Mouse (Mus musculus) adrenal gland, postnatal 4 days (tissue): Measurements from ENCODE around the gene Slc1a4. TPM values are rescaled to one million over a fixed set of nuclear protein-coding genes. Genes with fewer than 3 reads are reported as not detected.

Source experiments
- DNase-seq, 2 experiments: peaks; one replicate each; pipeline ENCODE4 v3.0.0; 2021 to 2022; ENCODE audit warnings: low spot score in 2 of 2, mixed read lengths in 2 of 2
- long read RNA-seq, 2 experiments: library from polyadenylated mRNA; stranded (forward); transcript quantifications; one replicate each; pipeline ENCODE4 v2.0.0; 2021
- total RNA-seq, 2 experiments: library from RNA; stranded (reverse); gene quantifications; 2 replicates each; pipeline ENCODE4 v1.2.3; 2021

The Slc1a4 gene
- total RNA-seq: 10 to 100 TPM in 1 of 2 experiments, 1 to 10 TPM in 1; 8.7 to 10.8 TPM
- long read RNA-seq, experiment 1, partial matches to known transcripts: 0 of 5 reads
- long read RNA-seq, experiment 1, other reads (novel, unspliced or antisense): 1 of 5 reads
- long read RNA-seq, experiment 2, transcript Slc1a4-202 (8 exons, 3,926 nt): major isoform, 9 of 11 reads
- long read RNA-seq, experiment 2, partial matches to known transcripts: 2 of 11 reads
- long read RNA-seq, experiment 2, other reads (novel, unspliced or antisense): 0 of 11 reads

- peak; percentile 65 to 83 for DNase-seq
These were observed at the start of gene Slc1a4 for GRCm38 (mm10) chr11:20332561-20333514. Gene Slc1a4, minus strand, starts transcription at chr11:20332713.

- no peak for DNase-seq
These were observed 47.6 kb upstream of the Slc1a4 start for GRCm38 (mm10) chr11:20380106-20380505.

GRCm38 (mm10) chr11:20376642-20377041 is 44.1 kb upstream of the Slc1a4 start:
- DNase-seq: no peak

GRCm38 (mm10) chr11:20372616-20373211 is 40.2 kb upstream of the Slc1a4 start:
- no peak for DNase-seq

- DNase-seq: peak in 1 of 2 experiments; percentile 17
These were observed 38.0 kb upstream of the Slc1a4 start for GRCm38 (mm10) chr11:20370486-20370885.

GRCm38 (mm10) chr11:20366456-20366855 is 33.9 kb upstream of the Slc1a4 start:
- DNase-seq: no peak

GRCm38 (mm10) chr11:20361354-20361753 is 28.8 kb upstream of the Slc1a4 start:
- DNase-seq: no peak

GRCm38 (mm10) chr11:20357684-20358447 is 25.4 kb upstream of the Slc1a4 start:
- DNase-seq: no peak

GRCm38 (mm10) chr11:20348466-20348865 is 16.0 kb upstream of the Slc1a4 start:
- no peak for DNase-seq

- peak; percentile 36 to 53 for DNase-seq
These were observed 15.0 kb upstream of the Slc1a4 start for GRCm38 (mm10) chr11:20347548-20347947.

GRCm38 (mm10) chr11:20346369-20346768 is 13.9 kb upstream of the Slc1a4 start:
- DNase-seq: no peak

GRCm38 (mm10) chr11:20343952-20344351 is 11.4 kb upstream of the Slc1a4 start:
- no peak for DNase-seq

- DNase-seq: no peak
These were observed 9.1 kb upstream of the Slc1a4 start for GRCm38 (mm10) chr11:20341598-20341997.

GRCm38 (mm10) chr11:20338703-20339102 is 6.2 kb upstream of the Slc1a4 start:
- no peak for DNase-seq

- DNase-seq: no peak
These were observed 1.8 kb upstream of the Slc1a4 start for GRCm38 (mm10) chr11:20334301-20334700.

- DNase-seq: peak; percentile 4 to 8
These were observed 599 bp downstream of the Slc1a4 start for GRCm38 (mm10) chr11:20331690-20332537.

GRCm38 (mm10) chr11:20331027-20331689 is 1.4 kb downstream of the Slc1a4 start:
- no peak for DNase-seq

GRCm38 (mm10) chr11:20329711-20330110 is 2.8 kb downstream of the Slc1a4 start:
- no peak for DNase-seq

- DNase-seq: no peak
These were observed 3.7 kb downstream of the Slc1a4 start for GRCm38 (mm10) chr11:20328771-20329170.
